Mouse (Mus musculus) thymus, adult 2 months (tissue): ENCODE results near the gene Pgpep1l. TPM values are rescaled to one million over a fixed set of nuclear protein-coding genes. Genes with fewer than 3 reads are reported as not detected.

Source experiments
- DNase-seq: peaks from one replicate; pipeline ENCODE4 v3.0.0; 2021
- H3K27ac ChIP-seq: fragments of 200-500 bp; 2 replicates; pipeline ENCODE4 v1.5.1; 2012; ENCODE audit warnings: low read length, control low read depth; ENCODE audit not compliant: control insufficient read depth, insufficient read depth
- H3K27me3 ChIP-seq: fragments of 200-500 bp; 2 replicates; pipeline ENCODE4 v1.6.1; 2012; ENCODE audit warnings: mild to moderate bottlenecking, low read length, moderate library complexity, mixed read lengths; ENCODE audit not compliant: control insufficient read depth, insufficient read depth
- H3K36me3 ChIP-seq: fragments of 200-500 bp; 2 replicates; pipeline ENCODE4 v1.6.1; 2012; ENCODE audit warnings: mild to moderate bottlenecking, low read length, moderate library complexity; ENCODE audit not compliant: control insufficient read depth, insufficient read depth
- H3K4me1 ChIP-seq: fragments of 200-500 bp; replicated peaks from 2 replicates; pipeline ENCODE4 v1.6.1; 2012; ENCODE audit warnings: low read length; ENCODE audit not compliant: control insufficient read depth, insufficient read depth
- H3K4me3 ChIP-seq: fragments of 200-500 bp; 2 replicates; pipeline ENCODE4 v1.5.1; 2012; ENCODE audit warnings: mild to moderate bottlenecking, low read length, control low read depth, moderate library complexity; ENCODE audit not compliant: control insufficient read depth, insufficient read depth
- CTCF ChIP-seq: fragments of 200-500 bp; IDR thresholded peaks from 2 replicates; pipeline ENCODE4 v1.5.1; 2012; ENCODE audit warnings: mild to moderate bottlenecking, control low read depth, low read length, moderate library complexity, borderline replicate concordance; ENCODE audit not compliant: control insufficient read depth, poor library complexity, insufficient read depth; ENCODE audit errors: extremely low read depth
- POLR2A ChIP-seq: fragments of 200-500 bp; IDR thresholded peaks from 2 replicates; pipeline ENCODE4 v1.6.1; 2012; ENCODE audit warnings: mild to moderate bottlenecking, low read length, control low read depth, moderate library complexity; ENCODE audit not compliant: control insufficient read depth, poor library complexity, insufficient read depth; ENCODE audit errors: extremely low read depth
- WGBS: fragments of 180-500 bp; shearing (Covaris S2); methylation state at CpG from one replicate; pipeline ENCODE4 v1.1.7; 2018; 5-methylcytosine and 5-hydroxymethylcytosine counted together
- polyA plus RNA-seq: library from polyadenylated mRNA; depleted of rRNA; stranded (reverse); fragments of >200 nt; gene quantifications from 2 replicates; pipeline ENCODE4 v1.2.3, GENCODE M21; 2012

The Pgpep1l gene
- polyA plus RNA-seq, 1 experiment, result 1.5 TPM

- Histone ChIP-seq H3K36me3 (no peaks in the 10 kb centered on the region), H3K27me3 (no peaks in the 10 kb centered on the region), H3K4me3 (no peak overlapping the region), H3K27ac (no peak overlapping the region), H3K4me1 (peaks cover 48% of the 10 kb centered on the region)
- no peak for DNase-seq
- 69% methylated on average over 6 of the region's 6 CpGs for WGBS
- TF ChIP-seq POLR2A (no peak), CTCF (no peak)
Measured at GRCm38 (mm10) chr7:68228491-68228890, 35.5 kb downstream of the Pgpep1l start.

GRCm38 (mm10) chr7:68227621-68228020 lies 36.4 kb downstream of the Pgpep1l start:
- Histone ChIP-seq H3K27me3 (no peaks in the 10 kb centered on the region), H3K36me3 (no peaks in the 10 kb centered on the region), H3K4me3 (no peak overlapping the region), H3K4me1 (peaks cover 51% of the 10 kb centered on the region), H3K27ac (peak overlapping the region; percentile 29; the same call in 1 of the 2 replicates)
- 5% methylated on average over 4 of the region's 4 CpGs for WGBS
- DNase-seq, result no peak
- no peak for TF ChIP-seq POLR2A
- no peak for TF ChIP-seq CTCF

- H3K27me3 ChIP-seq, result no peaks in the 10 kb centered on the region
- no peaks in the 10 kb centered on the region for H3K36me3 ChIP-seq
- H3K27ac ChIP-seq, result peak overlapping the region; percentile 29; the same call in 1 of the 2 replicates
- TF ChIP-seq CTCF (no peak), POLR2A (no peak)
- WGBS, result 86% methylated on average over 11 of the region's 11 CpGs
- peaks cover 56% of the 10 kb centered on the region for H3K4me1 ChIP-seq
- no peak overlapping the region for H3K4me3 ChIP-seq
- no peak for DNase-seq
Measured at GRCm38 (mm10) chr7:68227021-68227420, 37.0 kb downstream of the Pgpep1l start.

GRCm38 (mm10) chr7:68225427-68226054 lies 38.5 kb downstream of the Pgpep1l start:
- TF ChIP-seq POLR2A (no peak), CTCF (no peak)
- Histone ChIP-seq H3K4me1 (peaks cover 69% of the 10 kb centered on the region), H3K36me3 (no peaks in the 10 kb centered on the region), H3K27me3 (no peaks in the 10 kb centered on the region), H3K4me3 (no peak overlapping the region), H3K27ac (no peak overlapping the region)
- WGBS, result 54% methylated on average over 9 of the region's 9 CpGs
- no peak for DNase-seq

- H3K4me1 ChIP-seq, result peaks cover 73% of the 10 kb centered on the region
- 32% methylated on average over 5 of the region's 5 CpGs for WGBS
- peak; percentile 54 for DNase-seq
- no peaks in the 10 kb centered on the region for H3K36me3 ChIP-seq
- H3K4me3 ChIP-seq, result no peak overlapping the region
- TF ChIP-seq POLR2A (no peak), CTCF (no peak)
- no peaks in the 10 kb centered on the region for H3K27me3 ChIP-seq
- peak overlapping the region; percentile 78 for H3K27ac ChIP-seq
Measured at GRCm38 (mm10) chr7:68224006-68224405, 40.0 kb downstream of the Pgpep1l start.

- Histone ChIP-seq H3K4me1 (peaks cover 71% of the 10 kb centered on the region), H3K27me3 (no peaks in the 10 kb centered on the region), H3K36me3 (no peaks in the 10 kb centered on the region), H3K4me3 (no peak overlapping the region), H3K27ac (peak overlapping the region; percentile 78)
- WGBS, result 55% methylated on average over 13 of the region's 13 CpGs
- DNase-seq, result no peak
- TF ChIP-seq POLR2A (no peak), CTCF (no peak)
Measured at GRCm38 (mm10) chr7:68223356-68223808, 40.7 kb downstream of the Pgpep1l start.
